Mouse (Mus musculus) lung, postnatal 0 days (tissue): ENCODE data around the gene Gm36028. TPM values are rescaled to one million over a fixed set of nuclear protein-coding genes. Genes with fewer than 3 reads are reported as not detected.

ENCODE experiments used
- ATAC-seq: fragments of 200-750 bp; cut with Nextera tagmentation; 2 replicates; pipeline ENCODE4 v1.8.0; 2017; ENCODE audit warnings: moderate library complexity
- DNase-seq: peaks from one replicate; pipeline ENCODE4 v3.0.0-alpha.2; 2016; ENCODE audit warnings: low spot score
- H3K27ac ChIP-seq: fragments of 300-500 bp; sonication (generic); 2 replicates; pipeline ENCODE4 v1.5.1; 2014; ENCODE audit warnings: antibody characterized with exemption, mild to moderate bottlenecking, low read length, mixed read lengths
- H3K27me3 ChIP-seq: fragments of 300-500 bp; sonication (generic); replicated peaks from 2 replicates; pipeline ENCODE4 v1.6.1; 2014; ENCODE audit warnings: low read length, mixed read lengths; ENCODE audit not compliant: insufficient read depth
- H3K36me3 ChIP-seq: fragments of 300-500 bp; sonication (generic); 2 replicates; pipeline ENCODE4 v1.6.1; 2014; ENCODE audit warnings: low read length, mixed read lengths; ENCODE audit not compliant: insufficient read depth
- H3K4me1 ChIP-seq: fragments of 300-500 bp; sonication (generic); 2 replicates; pipeline ENCODE4 v1.6.1; 2014; ENCODE audit warnings: antibody characterized with exemption, low read depth, low read length, mixed read lengths; ENCODE audit not compliant: insufficient read depth
- H3K4me2 ChIP-seq: fragments of 300-500 bp; sonication (generic); replicated peaks from 2 replicates; pipeline ENCODE4 v1.6.1; 2014; ENCODE audit warnings: low read depth, mild to moderate bottlenecking, low read length, moderate library complexity, mixed read lengths
- H3K4me3 ChIP-seq: fragments of 300-500 bp; sonication (generic); 2 replicates; pipeline ENCODE4 v1.5.1; 2014; ENCODE audit warnings: low read depth, low read length
- H3K9ac ChIP-seq: fragments of 300-500 bp; sonication (generic); replicated peaks from 2 replicates; pipeline ENCODE4 v1.6.1; 2014; ENCODE audit warnings: low read depth, mild to moderate bottlenecking
- H3K9me3 ChIP-seq: fragments of 300-500 bp; sonication (generic); 2 replicates; pipeline ENCODE4 v1.6.1; 2016; ENCODE audit warnings: low read length, mixed read lengths
- CTCF ChIP-seq: IDR thresholded peaks from 2 replicates; pipeline ENCODE4 v1.5.1; 2016; ENCODE audit warnings: antibody characterized with exemption, mild to moderate bottlenecking
- EP300 ChIP-seq: IDR thresholded peaks from 2 replicates; pipeline ENCODE4 v1.6.1; 2016; ENCODE audit warnings: antibody characterized with exemption, mild to moderate bottlenecking, control low read depth
- WGBS: fragments of 180-500 bp; shearing (Covaris S2); extraction: QIAGEN DNeasy Blood & Tissue Kit; methylation state at CpG from one replicate; pipeline ENCODE4 v1.1.7; 2014; 5-methylcytosine and 5-hydroxymethylcytosine counted together
- polyA plus RNA-seq: library from polyadenylated mRNA; unstranded; fragments of >200 nt; fragmentation: Nextera tagmentation; extraction: Ambion mirVana; gene quantifications from 2 replicates; pipeline ENCODE4 v1.2.1, GENCODE M21; 2015

Gene Gm36028
- polyA plus RNA-seq, 1 experiment from 2014 or later, result 0.73 TPM

DNA sequence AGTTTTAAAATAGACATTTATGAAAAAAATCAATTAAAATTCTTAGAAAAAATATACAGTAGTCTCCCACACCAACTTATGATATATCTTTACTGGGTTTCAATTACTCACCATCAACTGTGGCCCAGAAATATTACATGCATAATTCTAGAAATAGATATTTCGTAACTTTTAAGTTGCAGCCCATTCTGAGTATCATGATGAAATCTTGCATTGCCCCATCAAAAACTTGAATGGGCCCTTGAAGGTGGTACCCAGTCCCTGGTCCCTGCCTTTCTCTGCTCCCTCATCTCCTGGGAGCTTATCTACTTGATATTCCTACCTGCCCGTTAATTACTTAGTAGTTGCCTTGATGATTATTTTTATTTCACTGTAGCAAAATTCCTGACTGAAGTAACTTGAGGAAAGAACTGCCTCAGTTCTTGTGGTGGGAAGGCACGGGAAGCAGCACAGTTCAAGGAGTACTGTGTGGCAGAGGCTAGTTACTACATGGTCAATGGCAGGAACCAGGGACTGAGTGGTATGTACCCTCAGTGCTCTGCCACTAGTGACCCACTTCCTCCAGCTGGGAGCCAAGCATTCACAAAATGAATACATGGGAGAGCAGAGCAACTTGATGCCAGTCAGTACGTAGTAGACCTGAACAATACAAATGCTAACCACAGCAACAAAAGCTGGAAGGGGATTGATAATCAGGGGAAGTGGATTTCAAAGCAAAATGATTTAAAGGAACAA lies 13.7 kb upstream of the Gm36028 start:
- Histone ChIP-seq H3K36me3 (peaks cover 8% of the 10 kb centered on the region; the same call in 1 of the 2 replicates), H3K9ac (no peak overlapping the region), H3K27ac (0 out of 2 replicates have a peak overlapping the region, but pooled peaks have one; percentile 11), H3K27me3 (no peaks in the 10 kb centered on the region), H3K4me3 (no peak overlapping the region), H3K9me3 (no peaks in the 10 kb centered on the region), H3K4me1 (peaks cover 17% of the 10 kb centered on the region), H3K4me2 (no peak overlapping the region)
- TF ChIP-seq EP300 (peak; percentile 76; the same call in 1 of the 2 replicates), CTCF (peak; percentile 1; the same call in 1 of the 2 replicates)
- WGBS, result 56% methylated on average over 4 of the region's 4 CpGs
- ATAC-seq, result peak; percentile 65
- DNase-seq, result peak; percentile 66

DNA sequence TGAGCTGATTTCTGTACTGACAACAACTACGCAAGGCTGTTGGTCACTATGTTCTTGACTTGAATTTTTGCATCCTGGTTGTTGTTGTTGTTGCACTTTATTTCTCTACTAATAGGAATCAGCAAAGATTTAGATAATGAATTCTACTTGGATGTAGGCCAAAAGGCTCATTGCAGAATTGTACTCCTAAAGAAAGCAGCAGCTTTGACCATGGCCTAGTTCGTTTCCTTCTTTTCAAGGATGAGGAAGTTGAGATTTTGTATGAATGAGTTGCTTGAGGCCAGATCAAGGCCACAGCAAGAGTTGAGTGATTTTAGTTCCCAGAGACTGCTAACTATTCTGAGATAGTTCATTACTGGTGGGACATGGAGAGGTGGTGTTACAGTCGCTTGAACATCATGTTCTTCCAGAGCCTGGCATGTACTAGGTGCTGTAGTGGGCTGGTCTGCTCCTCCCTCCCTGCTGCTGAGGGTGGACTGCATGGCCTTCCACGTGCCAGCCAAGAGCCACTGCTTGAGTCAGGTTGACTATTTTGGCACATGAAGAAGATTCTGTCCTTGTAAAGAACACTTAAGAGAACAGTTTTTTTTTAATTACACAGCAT lies 10.3 kb upstream of the Gm36028 start:
- Histone ChIP-seq H3K4me3 (no peak overlapping the region), H3K9ac (no peak overlapping the region), H3K36me3 (no peaks in the 10 kb centered on the region), H3K27ac (peak overlapping the region; percentile 3; the same call in 1 of the 2 replicates), H3K9me3 (no peaks in the 10 kb centered on the region), H3K27me3 (no peaks in the 10 kb centered on the region), H3K4me2 (peak overlapping the region; percentile 30; the same call in 1 of the 2 replicates), H3K4me1 (peaks cover 17% of the 10 kb centered on the region)
- DNase-seq (peak; percentile 40), ATAC-seq (no peak)
- TF ChIP-seq CTCF (no peak), EP300 (peak; percentile 12; the same call in 1 of the 2 replicates)
- 33% methylated on average over 4 of the region's 4 CpGs for WGBS

DNA sequence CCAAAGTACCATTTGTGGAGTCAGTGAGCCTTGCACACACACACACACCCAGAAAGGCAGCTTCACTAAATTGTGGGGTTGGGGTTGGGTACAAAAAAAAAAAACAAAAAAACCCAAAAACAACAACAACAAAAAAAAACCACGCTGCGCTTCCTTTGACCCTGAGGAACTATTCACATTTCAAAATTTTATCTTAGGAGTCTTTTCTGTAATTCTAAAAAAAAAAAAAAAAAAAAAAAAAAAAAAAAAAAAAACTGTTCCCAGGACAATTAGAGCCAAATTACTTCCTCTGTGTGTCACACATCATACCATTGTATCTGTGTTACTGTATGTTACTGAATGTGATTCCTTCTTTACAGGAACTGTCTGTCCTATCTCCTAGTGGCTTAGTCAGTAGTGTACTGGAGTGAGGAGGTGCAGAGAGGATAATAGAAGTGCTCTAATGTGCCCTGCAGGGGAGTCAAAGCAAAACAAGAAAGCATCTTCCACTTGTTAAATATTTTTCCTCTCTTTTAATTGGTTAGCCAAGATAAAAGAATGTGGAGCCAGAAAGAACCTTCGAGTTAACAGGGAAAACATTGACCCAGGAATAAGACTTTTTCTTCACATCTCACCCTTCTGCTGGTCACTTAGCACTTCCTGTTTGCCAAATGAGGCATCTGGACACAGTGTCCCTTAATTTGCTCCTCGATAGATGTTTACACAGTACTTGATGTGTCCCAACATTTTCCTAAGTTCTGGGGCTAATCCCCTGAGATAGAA lies 8.7 kb upstream of the Gm36028 start:
- TF ChIP-seq CTCF (peak; percentile 35; the same call in 1 of the 2 replicates), EP300 (peak; percentile 78; the same call in 1 of the 2 replicates)
- Histone ChIP-seq H3K9me3 (no peaks in the 10 kb centered on the region), H3K4me2 (peak overlapping the region; percentile 70), H3K9ac (peak overlapping the region; percentile 92), H3K27ac (peak overlapping the region; percentile 99), H3K27me3 (no peaks in the 10 kb centered on the region), H3K4me1 (peaks cover 12% of the 10 kb centered on the region), H3K4me3 (peak overlapping the region; percentile 96), H3K36me3 (no peaks in the 10 kb centered on the region)
- no peak; the same call in 1 of the 2 replicates for ATAC-seq
- 5% methylated on average over 4 of the region's 4 CpGs for WGBS
- DNase-seq, result peak; percentile 70

DNA sequence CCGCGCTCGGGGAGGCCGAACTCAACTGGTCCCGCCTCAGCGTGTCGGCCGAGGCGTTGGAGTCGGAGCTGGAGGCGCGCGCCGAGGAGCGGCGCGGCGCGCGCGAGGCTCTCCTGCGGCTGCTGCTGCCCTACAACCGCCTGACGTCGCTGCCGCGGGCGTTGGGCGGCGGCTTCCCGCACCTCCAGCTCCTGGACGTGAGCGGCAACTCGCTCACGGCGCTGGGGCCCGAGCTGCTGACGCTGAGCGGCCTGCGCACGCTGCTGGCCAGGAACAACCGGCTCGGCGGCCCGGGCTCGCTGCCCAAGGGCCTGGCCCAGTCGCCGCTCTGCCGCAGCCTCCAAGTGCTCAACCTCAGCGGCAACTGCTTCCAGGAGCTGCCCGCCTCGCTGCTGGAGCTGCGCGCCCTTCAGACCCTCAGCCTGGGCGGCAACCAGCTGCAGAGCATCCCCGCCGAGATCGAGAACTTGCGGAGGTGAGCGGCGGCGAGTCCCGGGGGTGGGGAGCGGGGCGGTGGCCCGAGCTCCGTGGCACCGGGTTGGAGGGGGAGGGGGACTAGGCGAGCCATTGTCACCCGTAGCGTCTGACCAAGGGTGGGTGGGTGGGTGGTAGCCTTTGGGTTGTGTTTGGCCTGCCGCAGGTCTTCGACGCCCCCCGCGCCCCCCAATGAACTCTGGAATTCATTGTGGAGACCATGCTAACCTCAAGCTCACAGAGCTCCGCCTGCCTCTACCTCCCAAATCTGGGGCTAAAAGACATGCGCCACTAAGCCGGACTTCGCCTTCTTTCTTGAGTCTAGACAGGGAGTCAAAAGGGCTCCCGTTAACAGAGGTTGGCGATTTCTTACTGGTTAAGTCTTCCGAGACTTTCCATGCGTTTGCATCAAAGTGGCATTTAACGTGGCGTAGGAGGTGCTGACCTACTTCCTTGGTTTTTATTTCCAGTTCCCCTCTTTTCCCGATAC lies 7.8 kb upstream of the Gm36028 start:
- peak; percentile 67 for ATAC-seq
- peak overlapping the region; percentile 92 for H3K9ac ChIP-seq
- H3K9me3 ChIP-seq, result no peaks in the 10 kb centered on the region
- WGBS, result under 1% methylated on average over 48 of the region's 87 CpGs
- no peaks in the 10 kb centered on the region for H3K36me3 ChIP-seq
- peak overlapping the region; percentile 99 for H3K27ac ChIP-seq
- H3K4me2 ChIP-seq, result peak overlapping the region; percentile 70
- DNase-seq, result peak; percentile 26
- TF ChIP-seq CTCF (0 out of 2 replicates have a peak, but pooled peaks have one; percentile 7), EP300 (no peak)
- H3K27me3 ChIP-seq, result no peaks in the 10 kb centered on the region
- H3K4me1 ChIP-seq, result peaks cover 12% of the 10 kb centered on the region
- H3K4me3 ChIP-seq, result peak overlapping the region; percentile 96

DNA sequence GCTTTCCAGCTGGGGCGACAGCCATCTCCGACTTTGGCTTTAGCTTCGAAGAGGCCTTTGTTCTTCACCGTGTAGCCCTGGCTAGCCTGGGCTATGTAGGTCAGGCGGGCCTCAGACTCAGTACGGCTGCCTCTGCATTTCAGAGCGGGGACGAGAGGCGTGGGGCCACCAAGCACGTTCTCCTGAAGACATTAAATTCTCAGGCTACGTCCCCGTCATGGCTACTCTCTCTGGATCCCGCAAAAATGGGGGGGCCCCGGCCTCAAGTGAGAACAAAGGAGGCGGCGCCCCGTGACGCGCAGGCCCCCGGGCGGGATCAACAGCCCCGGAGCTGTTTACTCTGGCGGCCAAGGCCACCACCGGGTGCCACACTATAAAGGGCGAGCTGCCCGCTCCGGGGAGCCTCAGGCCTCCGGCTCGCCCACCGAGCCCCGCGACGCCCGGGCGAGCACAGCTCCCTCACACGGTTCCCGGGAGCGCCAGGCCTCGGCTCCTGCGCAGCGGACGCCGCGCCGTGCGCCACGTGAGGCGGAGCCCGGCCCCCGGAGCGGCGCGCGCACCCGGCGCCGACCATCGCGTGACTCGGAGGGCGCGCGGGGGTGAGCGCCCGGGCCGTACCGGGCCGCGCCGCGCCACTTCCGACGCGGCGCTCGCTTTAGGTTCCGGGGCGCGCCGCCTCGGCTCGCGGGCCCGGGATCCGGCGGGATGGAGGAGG lies 7.0 kb upstream of the Gm36028 start, which contains the start of gene Lrrc58:
Gene Lrrc58 (plus strand): TSS at position 599 of the 715 bp plus-strand sequence.
- peak; percentile 87 for DNase-seq
- Histone ChIP-seq H3K27ac (peak within 1 kb of the TSS; percentile 99), H3K4me2 (peak within 1 kb of the TSS; percentile 70), H3K9ac (peak within 1 kb of the TSS; percentile 92), H3K4me3 (peak within 1 kb of the TSS; percentile 96), H3K4me1 (peaks cover 12% of the 10 kb centered on the region), H3K9me3 (no peaks in the 10 kb centered on the region), H3K36me3 (no peaks in the 10 kb centered on the region), H3K27me3 (no peaks in the 10 kb centered on the region)
- TF ChIP-seq EP300 (no peak), CTCF (no peak)
- WGBS, result 1% methylated on average over 73 of the region's 86 CpGs
- peak; percentile 93 for ATAC-seq
